Mouse (Mus musculus) G1E (cell line): ENCODE results near the gene Mum1l1.

ENCODE experiments used
- CTCF ChIP-seq: IDR thresholded peaks from 2 replicates; pipeline ENCODE4 v1.5.1; 2012; ENCODE audit warnings: low read depth, low read length, inconsistent platforms, mixed read lengths
- GATA1 ChIP-seq: IDR thresholded peaks from 2 replicates; pipeline ENCODE4 v1.6.1; 2012; ENCODE audit warnings: borderline replicate concordance, low read length, inconsistent platforms, mixed read lengths
- POLR2AphosphoS5 ChIP-seq: IDR thresholded peaks from 2 replicates; pipeline ENCODE4 v1.6.1; 2012; ENCODE audit warnings: low read depth, low read length, inconsistent platforms; ENCODE audit not compliant: insufficient replicate concordance

GRCm38 (mm10) chrX:139281966-139282365, 72.1 kb downstream of the Mum1l1 start:
- no peak for TF ChIP-seq CTCF
- no peak for TF ChIP-seq GATA1
- no peak for TF ChIP-seq POLR2AphosphoS5
